Mouse (Mus musculus): ENCODE data around the gene Epb41l1. TPM values are rescaled to one million over a fixed set of nuclear protein-coding genes. Genes with fewer than 3 reads are reported as not detected.

The Epb41l1 gene
- total RNA-seq, 2 experiments from 2014 or later, result under 0.01 to 0.34 TPM

GRCm38 (mm10) chr2:156421381-156422110 is 837 bp downstream of the Epb41l1 start:
- no peak for ATAC-seq (replicated peaks; ENCODE audit: low FRiP score, poor library complexity, severe bottlenecking)

- ATAC-seq (replicated peaks; ENCODE audit: low FRiP score, poor library complexity, severe bottlenecking), result no peak
Measured at GRCm38 (mm10) chr2:156422631-156423030, 1.9 kb downstream of the Epb41l1 start.

GRCm38 (mm10) chr2:156423672-156424071 is 3.0 kb downstream of the Epb41l1 start:
- no peak for ATAC-seq (replicated peaks; ENCODE audit: low FRiP score, poor library complexity, severe bottlenecking)

- ATAC-seq (replicated peaks; ENCODE audit: low FRiP score, poor library complexity, severe bottlenecking), result no peak
Measured at GRCm38 (mm10) chr2:156425618-156426017, 4.9 kb downstream of the Epb41l1 start.

- ATAC-seq (replicated peaks; ENCODE audit: low FRiP score, poor library complexity, severe bottlenecking), result no peak
Measured at GRCm38 (mm10) chr2:156426151-156426550, 5.4 kb downstream of the Epb41l1 start.

GRCm38 (mm10) chr2:156429836-156430235 is 9.1 kb downstream of the Epb41l1 start:
- no peak for ATAC-seq (replicated peaks; ENCODE audit: low FRiP score, poor library complexity, severe bottlenecking)

GRCm38 (mm10) chr2:156430326-156430725 is 9.6 kb downstream of the Epb41l1 start:
- ATAC-seq (replicated peaks; ENCODE audit: low FRiP score, poor library complexity, severe bottlenecking), result no peak

GRCm38 (mm10) chr2:156431409-156431808 is 10.7 kb downstream of the Epb41l1 start:
- no peak for ATAC-seq (replicated peaks; ENCODE audit: low FRiP score, poor library complexity, severe bottlenecking)

- no peak for ATAC-seq (replicated peaks; ENCODE audit: low FRiP score, poor library complexity, severe bottlenecking)
Measured at GRCm38 (mm10) chr2:156432086-156432485, 11.4 kb downstream of the Epb41l1 start.

GRCm38 (mm10) chr2:156432874-156433868 is 12.5 kb downstream of the Epb41l1 start:
- no peak for ATAC-seq (replicated peaks; ENCODE audit: low FRiP score, poor library complexity, severe bottlenecking)

- ATAC-seq (replicated peaks; ENCODE audit: low FRiP score, poor library complexity, severe bottlenecking), result no peak
Measured at GRCm38 (mm10) chr2:156437637-156438036, 16.9 kb downstream of the Epb41l1 start.

GRCm38 (mm10) chr2:156439666-156440462 is 19.2 kb downstream of the Epb41l1 start:
- ATAC-seq (replicated peaks; ENCODE audit: low FRiP score, poor library complexity, severe bottlenecking), result no peak

GRCm38 (mm10) chr2:156441909-156442308 is 21.2 kb downstream of the Epb41l1 start:
- no peak for ATAC-seq (replicated peaks; ENCODE audit: low FRiP score, poor library complexity, severe bottlenecking)

GRCm38 (mm10) chr2:156443323-156443722 is 22.6 kb downstream of the Epb41l1 start:
- ATAC-seq (replicated peaks; ENCODE audit: low FRiP score, poor library complexity, severe bottlenecking), result no peak

- ATAC-seq (replicated peaks; ENCODE audit: low FRiP score, poor library complexity, severe bottlenecking), result no peak
Measured at GRCm38 (mm10) chr2:156446489-156447035, 25.9 kb downstream of the Epb41l1 start.

- ATAC-seq (replicated peaks; ENCODE audit: low FRiP score, poor library complexity, severe bottlenecking), result no peak
Measured at GRCm38 (mm10) chr2:156447413-156448295, 26.9 kb downstream of the Epb41l1 start.

GRCm38 (mm10) chr2:156451225-156452148 is 30.8 kb downstream of the Epb41l1 start:
- ATAC-seq (replicated peaks; ENCODE audit: low FRiP score, poor library complexity, severe bottlenecking), result no peak

GRCm38 (mm10) chr2:156452149-156452536 is 31.4 kb downstream of the Epb41l1 start:
- ATAC-seq (replicated peaks; ENCODE audit: low FRiP score, poor library complexity, severe bottlenecking), result no peak
